Comparison of ENCODE assay signal across 9 mouse cellular contexts in genomic region chr7:45699523-45700141, GRCm38 (mm10). TPM values are rescaled to one million over a fixed set of nuclear protein-coding genes. Genes with fewer than 3 reads are reported as not detected.
A peak's percentile ranks its signal among the peaks of the same experiment; 100 is the strongest.
DNase-seq lines count a peak whose midpoint lies in the region; ATAC-seq and TF ChIP-seq lines count a peak whose summit lies in the region.
"Had no signal": no experiment of that assay in that cellular context is flagged by ENCODE, and none has a peak within 500 bp of the region (broad histone marks: within the 10 kb centered on the region; RNA-seq: fewer than 3 reads in every experiment).

TSS of gene Car11 (plus strand) at chr7:45699843.

- H3K9ac ChIP-seq in forebrain, embryonic 13.5 days = peak within 1 kb of the TSS; percentile 71
- H3K9ac ChIP-seq in midbrain, embryonic 15.5 days = peak within 1 kb of the TSS; percentile 74

- 6% methylated on average over 36 of the region's 36 CpGs for WGBS in lung, adult 2 months
- 1% methylated on average over 36 of the region's 36 CpGs for WGBS in forebrain, embryonic 13.5 days
- 1% methylated on average over 36 of the region's 36 CpGs for WGBS in midbrain, embryonic 15.5 days

- no peaks in the 10 kb centered on the region for H3K9me3 ChIP-seq in forebrain, embryonic 13.5 days (replicated peaks)
- H3K9me3 ChIP-seq in midbrain, embryonic 15.5 days = no peaks in the 10 kb centered on the region

- peak within 1 kb of the TSS; percentile 7 for H3K4me3 ChIP-seq in lung, adult 2 months (replicated peaks; ENCODE audit: extremely low read depth, low read depth, low read length)
- peak within 1 kb of the TSS; percentile 44 for H3K4me3 ChIP-seq in brown adipose tissue, adult 24 weeks (ENCODE audit: insufficient read depth, low read depth, low read length)
- H3K4me3 ChIP-seq in forebrain, embryonic 13.5 days = peak within 1 kb of the TSS; percentile 47
- H3K4me3 ChIP-seq in midbrain, embryonic 15.5 days = peak within 1 kb of the TSS; percentile 55

- H3K27ac ChIP-seq in brown adipose tissue, adult 24 weeks (replicated peaks; ENCODE audit: low read depth, low read length) = no peak within 1 kb of the TSS
- H3K27ac ChIP-seq in forebrain, embryonic 13.5 days = peak within 1 kb of the TSS; percentile 51
- H3K27ac ChIP-seq in midbrain, embryonic 15.5 days = peak within 1 kb of the TSS; percentile 85

- no peak for DNase-seq in lung, adult 2 months
- DNase-seq in lung, postnatal 36 days = no peak
- peak in 1 of 2 experiments; percentile 59 for DNase-seq in layer of hippocampus, postnatal 10 days (ENCODE audit: low spot score in 2 of 2)
- DNase-seq in T-cell, adult 2 months (ENCODE audit: low spot score) = no peak
- no peak for DNase-seq in kidney, postnatal 4 days

- peak within 1 kb of the TSS; percentile 83 for H3K4me2 ChIP-seq in forebrain, embryonic 13.5 days
- peak within 1 kb of the TSS; percentile 88 for H3K4me2 ChIP-seq in midbrain, embryonic 15.5 days

- no peak for TF ChIP-seq POLR2A in lung, adult 2 months (IDR thresholded peaks at IDR 0.05; ENCODE audit: borderline replicate concordance, extremely low read depth, low read depth, low read length)

- no peak for ATAC-seq in forebrain, embryonic 13.5 days
- ATAC-seq in midbrain, embryonic 15.5 days (replicated peaks) = peak; percentile 4; the same call in 1 of the 2 replicates

- H3K36me3 ChIP-seq in forebrain, embryonic 13.5 days (ENCODE audit: poor library complexity, severe bottlenecking) = no peaks in the 10 kb centered on the region
- no peaks in the 10 kb centered on the region for H3K36me3 ChIP-seq in midbrain, embryonic 15.5 days (replicated peaks)

- H3K4me1 ChIP-seq in lung, adult 2 months (ENCODE audit: control insufficient read depth, insufficient read depth, low read length) = no peaks in the 10 kb centered on the region; the same call in 1 of the 2 replicates
- H3K4me1 ChIP-seq in brown adipose tissue, adult 24 weeks (ENCODE audit: control insufficient read depth, insufficient read depth, insufficient read length, low read length) = 0 out of 2 replicates have a peak, but pooled peaks cover 2% of the 10 kb centered on the region
- peaks cover 39% of the 10 kb centered on the region for H3K4me1 ChIP-seq in forebrain, embryonic 13.5 days
- H3K4me1 ChIP-seq in midbrain, embryonic 15.5 days = peaks cover 47% of the 10 kb centered on the region

- no peak for TF ChIP-seq CTCF in lung, adult 2 months (IDR thresholded peaks at IDR 0.05; ENCODE audit: insufficient read depth, low read length)

- H3K27me3 ChIP-seq in forebrain, embryonic 13.5 days = peaks cover 27% of the 10 kb centered on the region
- no peaks in the 10 kb centered on the region for H3K27me3 ChIP-seq in midbrain, embryonic 15.5 days (replicated peaks)

RNA-seq across cellular contexts. Expression of gene Car11, which starts in this region (rescaled TPM):
- polyA plus RNA-seq in lung, adult 2 months (2012; rRNA removed) = 5.1 and 6.2 TPM in 2 replicates
- polyA plus RNA-seq in brown adipose tissue, adult 24 weeks (2012; ENCODE audit: insufficient read depth, insufficient read length, missing spikeins) = 12.1 and 17.1 TPM in 2 replicates
- polyA plus RNA-seq in forebrain, embryonic 13.5 days (2015; fragmentation: Nextera tagmentation; extraction: Ambion mirVana) = 14.9 and 19.8 TPM in 2 replicates
- 100 to 1,000 TPM; 121 to 131 TPM for total RNA-seq in layer of hippocampus, postnatal 10 days (2021)
- polyA plus RNA-seq in midbrain, embryonic 15.5 days (2015; fragmentation: Nextera tagmentation; extraction: Ambion mirVana) = 70.7 and 73.8 TPM in 2 replicates
- total RNA-seq: common myeloid progenitor, adult 5-6 weeks had no signal
